Mouse (Mus musculus): Measurements from ENCODE around the gene Hhatl. TPM values are rescaled to one million over a fixed set of nuclear protein-coding genes. Genes with fewer than 3 reads are reported as not detected.

The Hhatl gene
- total and polyA plus RNA-seq, 3 experiments, result not detected

DNA sequence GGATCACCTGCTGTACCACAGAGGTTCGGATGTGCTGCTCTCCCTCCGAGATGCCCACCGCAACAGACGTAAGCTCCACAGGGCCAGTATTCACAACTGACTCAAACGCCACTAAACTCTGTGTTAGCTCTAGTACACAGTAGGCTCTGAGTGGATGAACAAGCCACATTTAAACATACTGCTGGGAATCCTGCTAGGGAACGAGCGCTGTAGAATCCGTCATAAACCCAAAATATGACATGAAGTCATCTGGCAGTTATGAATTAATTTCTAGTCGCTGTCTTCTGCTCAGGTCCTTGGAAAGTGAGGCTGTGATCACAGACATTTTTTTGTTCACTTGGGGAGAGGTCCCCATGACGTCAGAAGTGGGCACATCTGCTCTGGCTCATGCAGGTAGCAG, 16.4 kb downstream of the Hhatl start:
- H3K4me1 ChIP-seq (ENCODE audit: control insufficient read depth in 1 of 2, insufficient read depth in 2 of 2), result no peaks in the 10 kb centered on the region
- peaks cover 18% of the 10 kb centered on the region for H3K27me3 ChIP-seq (replicated peaks)
- H3K9ac ChIP-seq (ENCODE audit: insufficient read depth, low read depth), result no peak overlapping the region
- H3K4me2 ChIP-seq (ENCODE audit: insufficient read depth, low read depth, poor library complexity, severe bottlenecking), result no peak overlapping the region
- in situ Hi-C loops (cut with MboI; ENCODE audit: low pct_ligation_motif_present, low pct_unique_long_range_greater_than_20kb, low sequenced_read_pairs), result no loop called here
- dilution Hi-C loops (cut with MboI; ENCODE audit: extremely low pct_ligation_motif_present, extremely low pct_unique_long_range_greater_than_20kb, low sequenced_read_pairs), result no loop called here
- H3K27ac ChIP-seq (ENCODE audit: insufficient read depth, low read depth), result no peak overlapping the region
- no peak for DNase-seq (ENCODE audit: extremely low read depth)
- H3K9me3 ChIP-seq (replicated peaks; ENCODE audit: low read length), result peaks cover 3% of the 10 kb centered on the region
- H3K4me3 ChIP-seq (replicated peaks in 1 of 3; ENCODE audit: low read depth in 2 of 3, low read length in 2 of 3, poor library complexity in 1 of 3), result no peak overlapping the region
- no peaks in the 10 kb centered on the region for H3K79me2 ChIP-seq (replicated peaks; ENCODE audit: control insufficient read depth, extremely low read depth, insufficient read depth, poor library complexity, severe bottlenecking)
- H3K36me3 ChIP-seq (replicated peaks in 1 of 2; ENCODE audit: control insufficient read depth in 1 of 2, insufficient read depth in 1 of 2, low read length in 1 of 2), result no peaks in the 10 kb centered on the region
- TF ChIP-seq POLR2AphosphoS2 (IDR thresholded peaks at IDR 0.05; ENCODE audit: low read depth, low read length) (no peak), E2F4 (IDR thresholded peaks at IDR 0.05; ENCODE audit: insufficient replicate concordance, low read depth, low read length) (no peak), ZNF384 (IDR thresholded peaks at IDR 0.05; ENCODE audit: low read depth, low read length) (no peak), MEF2A (IDR thresholded peaks at IDR 0.05; ENCODE audit: borderline replicate concordance, low read depth, low read length) (no peak), IRF4 (IDR thresholded peaks at IDR 0.05; ENCODE audit: low read depth, low read length) (no peak), USF1 (IDR thresholded peaks at IDR 0.05; ENCODE audit: low read depth, low read length) (no peak), GABPA (IDR thresholded peaks at IDR 0.05; ENCODE audit: insufficient replicate concordance, low read depth, low read length) (no peak), MAZ (IDR thresholded peaks at IDR 0.05; ENCODE audit: low read depth, low read length) (no peak), MAFK (IDR thresholded peaks at IDR 0.05; ENCODE audit: insufficient replicate concordance, low read length) (no peak), JUN (IDR thresholded peaks at IDR 0.05; ENCODE audit: insufficient read depth, low read depth, low read length) (no peak), ZC3H11A (IDR thresholded peaks at IDR 0.05; ENCODE audit: low read depth, low read length) (no peak), CHD2 (IDR thresholded peaks at IDR 0.05; ENCODE audit: low read length) (no peak), RAD21 (IDR thresholded peaks at IDR 0.05; ENCODE audit: low read depth, low read length) (no peak), POLR2A (IDR thresholded peaks at IDR 0.05; ENCODE audit: low read depth, low read length) (no peak), TCF12 (IDR thresholded peaks at IDR 0.05; ENCODE audit: low read depth, low read length) (no peak), NELFE (IDR thresholded peaks at IDR 0.05; ENCODE audit: low read depth, low read length) (no peak), EP300 (IDR thresholded peaks at IDR 0.05; ENCODE audit: low read length) (no peak), ZKSCAN1 (IDR thresholded peaks at IDR 0.05; ENCODE audit: borderline replicate concordance, low read depth, low read length) (no peak), ETS1 (conservative IDR thresholded peaks at IDR 0.05; ENCODE audit: low read depth, low read length) (no peak), RCOR1 (conservative IDR thresholded peaks at IDR 0.05; ENCODE audit: low read depth, low read length) (no peak)

DNA sequence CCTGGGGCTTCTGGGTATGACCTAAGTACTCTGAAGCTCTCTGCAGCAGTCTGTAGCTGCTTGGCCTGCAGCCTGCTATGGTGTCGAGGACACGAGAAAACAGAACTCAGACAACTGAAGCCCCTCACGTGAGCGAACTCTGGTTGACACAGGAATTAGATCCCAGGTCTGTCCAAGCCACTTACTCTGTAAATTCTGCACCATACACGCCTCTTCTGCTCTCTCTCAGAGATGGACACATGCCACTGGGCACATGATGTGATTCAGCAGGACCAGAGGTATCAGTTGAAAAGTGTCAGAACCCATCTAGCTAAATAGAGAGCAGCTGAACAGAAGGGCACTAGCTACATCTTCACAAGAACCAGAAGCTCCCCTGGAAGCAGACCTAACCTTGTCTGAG, 19.9 kb downstream of the Hhatl start:
- Histone ChIP-seq H3K4me1 (ENCODE audit: control insufficient read depth in 1 of 2, insufficient read depth in 2 of 2) (0 out of 4 replicates have a peak, but pooled peaks cover 0 to 3% of the 10 kb centered on the region in 2 experiments), H3K36me3 (replicated peaks in 1 of 2; ENCODE audit: control insufficient read depth in 1 of 2, insufficient read depth in 1 of 2, low read length in 1 of 2) (peaks cover 2% of the 10 kb centered on the region in 2 experiments), H3K79me2 (replicated peaks; ENCODE audit: control insufficient read depth, extremely low read depth, insufficient read depth, poor library complexity, severe bottlenecking) (no peaks in the 10 kb centered on the region), H3K27me3 (replicated peaks) (peaks cover 12% of the 10 kb centered on the region), H3K9me3 (replicated peaks; ENCODE audit: low read length) (no peaks in the 10 kb centered on the region), H3K27ac (ENCODE audit: insufficient read depth, low read depth) (no peak overlapping the region), H3K4me2 (ENCODE audit: insufficient read depth, low read depth, poor library complexity, severe bottlenecking) (no peak overlapping the region), H3K9ac (ENCODE audit: insufficient read depth, low read depth) (no peak overlapping the region), H3K4me3 (replicated peaks in 1 of 3; ENCODE audit: low read depth in 2 of 3, low read length in 2 of 3, poor library complexity in 1 of 3) (no peak overlapping the region)
- TF ChIP-seq ZKSCAN1 (IDR thresholded peaks at IDR 0.05; ENCODE audit: borderline replicate concordance, low read depth, low read length) (no peak), ZNF384 (IDR thresholded peaks at IDR 0.05; ENCODE audit: low read depth, low read length) (no peak), RAD21 (IDR thresholded peaks at IDR 0.05; ENCODE audit: low read depth, low read length) (no peak), BHLHE40 (IDR thresholded peaks at IDR 0.05; ENCODE audit: low read depth, low read length) (0 out of 2 replicates have a peak, but pooled peaks have one; percentile 9), CTCF (conservative IDR thresholded peaks at IDR 0.05 in 1 of 2, IDR thresholded peaks at IDR 0.05 in 1 of 2; ENCODE audit: low read depth in 2 of 2, low read length in 2 of 2) (no peak), USF2 (conservative IDR thresholded peaks at IDR 0.05; ENCODE audit: low read depth, low read length) (no peak), PAX5 (IDR thresholded peaks at IDR 0.05; ENCODE audit: low read length) (no peak), MAZ (IDR thresholded peaks at IDR 0.05; ENCODE audit: low read depth, low read length) (no peak)
- in situ Hi-C loops (cut with MboI; ENCODE audit: low pct_ligation_motif_present, low pct_unique_long_range_greater_than_20kb, low sequenced_read_pairs) (no loop called here), dilution Hi-C loops (cut with MboI; ENCODE audit: extremely low pct_ligation_motif_present, extremely low pct_unique_long_range_greater_than_20kb, low sequenced_read_pairs) (no loop called here)
- DNase-seq (ENCODE audit: extremely low read depth), result no peak
